Mouse (Mus musculus) retina, adult 2 months (tissue): Measurements from ENCODE around the gene Nin.
"Not testable (repeated sequence)": the region's sequence is repeated elsewhere in the genome, so short reads cannot be mapped to it uniquely, and the experiment has no call there.

ENCODE experiments used
- DNase-seq: peaks from one replicate; pipeline ENCODE4 v3.0.0-alpha.2; 2012; ENCODE audit warnings: low read depth, low spot score

The Nin gene

GRCm38 (mm10) chr12:70113351-70113750 lies at the start of gene Nin:
TSS of gene Nin (minus strand) at chr12:70113717.
- no peak for DNase-seq

DNA sequence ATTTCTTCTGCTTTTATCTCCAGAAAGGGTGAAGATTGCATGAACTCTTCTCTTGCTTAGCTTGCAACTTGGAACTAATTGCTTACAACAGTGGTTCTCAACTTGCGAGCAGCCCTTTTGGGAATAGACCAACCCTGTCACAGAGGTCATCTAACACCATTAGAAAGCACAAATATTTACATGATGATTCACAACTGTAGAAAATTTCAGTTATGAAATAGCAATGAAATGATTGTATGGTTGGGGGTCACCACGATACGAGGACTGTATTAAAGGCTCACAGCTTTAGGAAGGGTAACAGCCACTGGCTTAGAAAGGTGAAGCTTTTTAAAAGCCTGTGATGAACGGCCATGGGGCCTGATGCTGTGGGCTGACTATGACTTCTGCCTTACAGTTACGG lies 47.5 kb upstream of the Nin start:
- no peak for DNase-seq

- no peak for DNase-seq
Measured at GRCm38 (mm10) chr12:70157292-70158066, 44.0 kb upstream of the Nin start.

GRCm38 (mm10) chr12:70156222-70156621 lies 42.7 kb upstream of the Nin start:
- DNase-seq: no peak

DNA sequence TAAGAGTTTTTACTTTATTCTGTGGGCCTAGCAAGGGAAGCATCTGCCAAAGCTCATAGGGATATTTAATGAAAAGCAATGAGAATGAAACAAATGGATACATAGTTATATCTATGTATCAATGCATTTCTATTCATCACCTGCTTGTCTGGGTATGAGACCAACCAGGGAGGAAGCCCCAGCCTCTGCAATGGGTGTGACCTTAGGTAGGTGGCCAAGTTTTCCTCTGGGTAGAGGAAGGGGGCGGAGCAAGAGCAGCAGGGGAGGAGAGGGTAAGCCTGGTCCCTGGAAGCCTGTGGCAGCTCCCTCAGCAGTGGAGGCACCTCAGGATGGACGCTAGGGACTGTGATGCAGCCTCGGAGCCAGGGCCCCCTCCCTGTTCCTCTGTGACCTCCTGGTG lies 40.3 kb upstream of the Nin start, which contains the start of gene Abhd12b:
Gene Abhd12b (plus strand): TSS at position 301 of the 400 bp plus-strand sequence.
- no peak for DNase-seq

DNA sequence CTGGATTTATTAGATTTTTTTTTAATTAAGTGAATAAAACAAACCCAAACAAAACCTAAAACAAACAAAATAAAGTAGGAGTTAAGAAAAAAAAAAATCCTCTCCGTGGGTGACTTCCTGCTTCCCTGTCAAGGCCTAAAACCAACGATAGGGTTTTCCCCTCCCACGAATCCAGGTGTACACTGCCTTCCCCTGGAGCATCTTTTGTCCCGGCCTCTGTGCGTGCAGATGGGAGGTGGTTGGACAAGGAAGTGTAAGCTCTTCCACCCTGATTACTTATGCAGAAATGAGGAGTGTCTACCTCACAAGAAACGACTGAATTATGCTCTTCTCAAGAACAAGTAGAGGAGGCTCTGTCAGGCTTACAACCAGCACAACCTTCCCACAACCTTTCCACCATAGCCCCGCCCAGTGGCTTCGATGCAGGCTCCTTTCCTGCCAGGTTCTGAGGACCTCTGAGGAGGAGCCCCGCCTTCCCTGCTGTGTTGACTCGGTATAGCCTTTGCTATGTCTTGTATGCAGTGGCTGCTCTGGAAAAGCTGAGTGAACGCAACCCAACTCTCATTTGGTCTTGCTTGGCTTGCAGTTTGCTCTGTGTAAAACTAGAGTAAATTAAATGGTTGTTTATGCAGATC lies 35.2 kb upstream of the Nin start:
- DNase-seq: no peak

DNA sequence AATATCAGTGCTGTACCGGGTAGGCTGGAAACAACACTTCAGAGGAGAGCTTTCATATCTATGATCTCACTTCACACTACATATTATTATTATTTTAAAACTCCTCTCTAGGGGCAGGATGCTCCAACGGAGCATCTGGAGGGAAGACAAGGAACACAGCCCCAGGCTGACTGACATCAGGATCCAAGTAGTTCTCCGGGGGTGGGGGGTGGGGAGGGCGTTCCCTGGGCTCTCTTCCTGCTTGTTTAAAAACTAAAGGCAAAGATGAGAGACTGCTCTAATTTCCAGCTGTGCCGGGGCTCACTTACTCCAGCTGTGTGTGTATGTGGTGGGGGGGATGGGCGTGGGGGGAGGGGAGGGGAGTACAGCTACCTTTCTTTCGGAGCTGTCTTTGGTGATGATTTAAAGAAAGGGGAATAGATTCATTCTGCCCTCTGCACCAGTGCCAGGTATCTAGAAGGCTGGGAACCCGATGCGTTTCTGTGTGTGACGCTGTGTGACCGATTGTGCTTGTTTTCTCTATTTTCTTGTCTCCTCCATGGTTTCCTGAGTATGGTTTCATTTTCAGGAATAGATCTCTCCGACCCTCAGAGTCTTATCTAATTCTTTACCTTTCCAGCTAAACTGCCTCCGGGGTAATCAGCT lies 34.6 kb upstream of the Nin start:
- no peak for DNase-seq

DNA sequence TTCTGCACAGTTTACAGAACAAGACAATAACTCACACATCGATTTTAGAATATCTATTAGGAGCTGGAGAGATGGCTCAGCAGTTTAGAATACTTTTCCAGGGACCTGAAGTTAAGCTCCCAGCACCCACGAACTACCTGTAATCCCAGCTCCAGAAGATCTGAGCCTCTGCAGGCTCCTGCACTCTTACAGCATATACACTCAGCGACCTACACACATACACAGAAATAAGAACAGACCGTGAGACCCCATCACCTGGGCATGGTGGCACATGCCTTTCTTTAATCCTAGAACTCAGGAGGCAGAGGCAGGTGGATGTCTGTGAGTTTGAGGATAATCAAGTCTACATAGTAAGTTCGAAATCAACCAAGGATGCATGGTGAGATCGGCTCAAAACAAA lies 32.1 kb upstream of the Nin start:
- DNase-seq: no peak

DNA sequence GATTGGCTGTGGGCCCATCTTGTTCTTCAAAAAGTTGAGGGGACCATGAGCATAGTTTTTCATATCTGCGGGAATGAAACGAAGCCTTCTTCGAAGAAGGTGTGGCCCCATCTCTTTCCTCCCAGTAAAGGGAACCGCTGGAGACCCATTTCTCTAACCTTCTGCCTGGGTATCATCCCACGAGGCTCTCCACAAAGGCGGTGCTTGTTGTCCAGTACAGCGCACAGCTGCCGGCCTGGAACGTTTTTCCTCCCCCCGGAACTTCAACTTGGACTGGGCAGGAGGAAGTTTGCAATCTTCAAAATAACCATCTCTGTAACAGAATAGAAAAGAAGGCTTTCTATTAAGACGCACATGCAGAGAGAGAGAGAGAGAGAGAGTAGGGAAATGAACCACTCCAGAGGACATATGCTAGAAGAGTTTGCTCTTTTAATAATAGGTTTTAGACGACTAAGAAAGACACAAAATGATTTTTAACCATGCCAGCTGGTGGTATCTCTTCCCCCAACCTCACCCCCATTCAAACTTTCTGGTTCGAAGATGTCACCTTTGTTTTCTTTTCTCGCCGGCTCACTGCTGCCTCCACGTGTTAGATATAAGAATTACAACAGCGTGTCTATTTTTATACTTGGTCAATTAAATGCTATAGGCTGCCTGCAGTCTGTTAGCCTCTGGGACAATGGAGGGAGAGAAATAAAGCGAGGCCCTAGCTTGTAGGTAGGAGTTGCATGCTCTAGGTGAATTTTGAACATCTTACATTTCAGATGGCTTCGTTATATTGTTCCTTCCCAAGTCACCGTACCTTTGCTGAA lies 31.3 kb upstream of the Nin start:
- peak; percentile 49 for DNase-seq

DNA sequence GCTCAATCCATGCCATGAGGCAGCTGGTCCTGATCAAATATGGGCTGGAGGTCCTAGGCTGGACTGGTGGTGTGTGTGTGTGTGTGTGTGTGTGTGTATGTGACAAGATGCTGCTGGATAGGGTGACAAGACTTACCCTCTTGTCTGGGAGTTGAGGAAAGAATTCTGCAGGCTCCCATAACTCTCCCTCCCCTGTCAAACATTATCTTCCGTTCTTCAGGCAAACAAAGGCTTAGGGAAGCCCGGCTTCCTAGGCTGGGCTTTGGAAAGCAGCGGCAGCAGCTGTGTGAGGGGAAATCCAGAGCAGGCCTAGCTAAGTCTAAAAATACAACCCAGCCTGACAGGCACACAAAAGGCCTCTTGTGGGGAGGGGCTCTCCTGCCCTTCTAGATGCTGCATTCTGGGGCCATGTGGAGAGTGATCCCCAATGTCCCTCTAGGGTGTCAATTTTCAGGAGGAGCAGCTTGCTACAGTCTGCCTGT lies 30.6 kb upstream of the Nin start:
- not testable (repeated sequence) for DNase-seq

DNA sequence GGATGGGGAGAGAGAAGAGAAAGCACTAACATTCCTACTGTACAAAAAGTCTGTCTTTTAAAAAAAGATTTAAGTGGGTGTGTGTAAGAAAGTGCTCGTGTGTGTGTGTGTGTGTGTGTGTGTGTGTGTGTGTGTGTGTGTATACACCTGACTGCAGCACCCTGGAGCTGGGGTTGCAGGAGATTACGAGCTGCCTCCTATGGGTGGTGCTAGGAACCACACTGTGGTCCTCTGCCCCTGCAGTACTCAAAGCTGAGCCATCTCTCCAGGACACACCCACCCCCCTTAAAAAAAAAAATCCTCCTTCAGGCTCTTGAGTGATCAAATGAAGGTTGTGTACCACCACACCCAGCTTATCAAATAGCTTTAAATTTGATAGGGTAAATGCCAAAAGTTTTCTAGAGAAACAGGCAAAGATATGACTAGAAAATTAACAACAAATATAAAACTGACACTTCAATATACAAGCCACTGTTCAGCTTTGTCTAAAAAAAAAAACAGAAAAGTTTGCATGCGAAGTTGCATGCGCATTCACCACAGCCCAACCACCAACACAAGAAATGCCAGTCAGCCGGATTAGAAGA lies 27.6 kb upstream of the Nin start:
- no peak for DNase-seq

DNA sequence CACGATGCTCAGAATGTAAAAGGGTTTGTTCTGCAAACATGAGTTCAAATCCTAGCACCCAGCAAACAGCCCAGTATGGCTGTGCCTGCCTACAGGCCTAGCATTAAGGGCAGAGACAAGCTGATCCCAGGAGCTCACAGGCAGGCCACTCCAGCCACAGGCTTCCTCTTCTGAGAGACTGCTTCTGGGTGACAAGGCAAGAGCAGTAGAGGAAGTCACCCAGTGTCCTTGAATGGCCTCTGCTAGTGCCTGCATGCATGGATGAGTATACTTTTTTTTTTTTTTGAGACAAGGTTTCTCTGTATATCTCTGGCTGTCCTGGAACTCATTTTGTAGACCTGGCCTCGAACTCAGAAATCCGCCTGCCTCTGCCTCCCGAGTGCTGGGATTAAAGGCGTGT lies 27.0 kb upstream of the Nin start:
- no peak for DNase-seq

- no peak for DNase-seq
Measured at GRCm38 (mm10) chr12:70139871-70140270, 26.4 kb upstream of the Nin start.

DNA sequence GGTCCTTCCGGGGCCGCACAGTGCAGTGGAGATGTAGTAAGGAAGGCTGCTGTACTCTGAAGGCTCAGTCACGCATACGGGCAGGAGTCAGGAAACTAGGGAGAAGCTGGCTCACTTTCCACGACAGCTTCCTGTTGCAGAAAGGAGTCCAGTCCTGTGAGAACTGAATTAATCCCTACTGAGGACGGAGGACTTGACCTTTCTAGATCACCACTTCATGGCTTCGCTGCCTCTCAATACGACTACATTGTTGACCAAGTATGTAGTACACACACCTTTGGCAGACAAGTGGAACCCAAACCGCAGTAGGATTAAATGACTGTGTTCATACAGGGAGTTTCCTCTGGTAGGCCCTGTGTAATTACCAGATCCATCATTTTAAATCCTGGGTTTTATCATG lies 24.1 kb upstream of the Nin start:
- DNase-seq: no peak

GRCm38 (mm10) chr12:70137095-70137494 lies 23.6 kb upstream of the Nin start:
- no peak for DNase-seq

- no peak for DNase-seq
Measured at GRCm38 (mm10) chr12:70136185-70136756, 22.8 kb upstream of the Nin start.

GRCm38 (mm10) chr12:70134627-70135235 lies 21.2 kb upstream of the Nin start:
- DNase-seq: no peak

DNA sequence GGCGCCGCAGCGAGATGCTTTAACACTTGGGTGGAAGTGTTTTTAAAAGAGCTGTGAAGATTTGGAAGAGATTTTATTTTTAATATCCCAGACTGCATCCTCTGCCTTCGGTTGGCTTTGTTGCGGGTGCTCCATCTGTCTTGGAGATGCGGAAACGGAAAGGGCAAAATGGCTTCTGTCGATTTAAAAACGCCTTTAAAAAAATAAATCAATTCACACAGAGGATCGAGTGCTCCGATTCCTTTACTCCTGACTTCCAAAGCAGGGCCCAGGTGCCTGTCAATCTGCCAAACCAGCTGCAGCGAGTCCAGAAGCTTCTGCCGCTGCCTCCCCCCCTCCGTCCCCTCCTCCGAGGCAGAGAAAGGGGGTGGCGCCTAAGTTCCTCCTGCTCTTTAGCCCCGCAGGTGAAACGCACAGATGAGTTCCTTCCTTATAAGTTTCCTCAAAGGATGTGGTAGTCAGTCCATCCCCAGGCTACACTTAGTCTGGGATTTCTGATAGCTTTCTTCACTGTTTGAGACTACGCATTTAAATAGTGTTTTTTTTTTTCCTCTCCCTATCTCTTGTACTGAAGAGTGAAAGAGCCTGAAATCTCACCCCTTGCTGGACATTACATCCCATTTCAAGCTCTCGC lies 17.6 kb upstream of the Nin start:
- no peak for DNase-seq

DNA sequence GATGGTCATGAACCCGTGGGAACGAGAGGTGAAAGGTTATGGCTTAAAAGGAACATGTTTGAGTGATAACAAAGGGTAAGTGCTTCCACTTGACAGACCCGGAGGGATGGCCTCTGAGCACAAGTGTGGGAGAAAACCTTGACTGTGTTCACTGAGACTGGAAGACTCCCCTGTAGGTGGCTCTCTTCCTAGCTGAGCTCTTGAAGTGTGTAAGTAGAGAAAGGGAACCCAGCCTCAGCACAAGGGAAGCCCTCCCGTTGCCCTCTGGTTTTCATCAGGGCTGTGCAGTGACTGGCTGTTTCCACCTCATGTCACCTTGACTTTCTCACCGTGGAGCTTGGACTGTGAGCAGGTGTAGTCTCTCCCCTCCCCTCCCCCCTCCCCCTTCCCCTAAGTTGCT lies 15.6 kb upstream of the Nin start:
- no peak for DNase-seq

DNA sequence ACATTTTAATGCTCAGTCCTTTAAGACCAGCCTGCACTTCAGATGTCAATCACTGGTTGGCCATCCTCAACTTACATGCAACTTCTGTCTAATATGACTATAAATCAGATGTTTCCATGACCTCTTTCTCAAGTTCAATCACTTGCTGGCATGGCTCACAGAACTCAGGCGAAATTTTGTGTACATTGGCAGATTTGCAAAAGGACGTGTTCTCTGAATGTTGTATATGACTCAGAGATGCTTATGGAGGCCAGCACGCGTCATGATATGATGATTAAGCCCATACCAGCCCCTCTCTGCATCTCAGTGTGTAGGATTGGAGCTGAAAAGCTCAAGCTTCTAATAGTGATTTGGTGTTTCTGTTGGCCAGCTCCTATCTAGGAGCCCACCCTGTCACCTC lies 13.1 kb upstream of the Nin start:
- no peak for DNase-seq
